Mouse (Mus musculus) CD4-positive, CD25-positive, alpha-beta regulatory T cell, adult 4 months (primary cell): Measurements from ENCODE around the gene Copz2. TPM values are rescaled to one million over a fixed set of nuclear protein-coding genes. Genes with fewer than 3 reads are reported as not detected.
"Not testable (repeated sequence)": the region's sequence is repeated elsewhere in the genome, so short reads cannot be mapped to it uniquely, and the experiment has no call there.

Source experiments
- ATAC-seq: one replicate; pipeline ENCODE4 v1.8.0; 2017
- polyA plus RNA-seq, 2 experiments: library from polyadenylated mRNA; unstranded; fragments of 100-300 nt; shearing (Covaris generic); gene quantifications; one replicate each; pipeline ENCODE4 v1.2.1; 2017

Gene Copz2
- polyA plus RNA-seq, 2 experiments from 2014 or later: not detected

GRCm38 (mm10) chr11:96829403-96829812 is 20.3 kb upstream of the Copz2 start:
- no peak for ATAC-seq

GRCm38 (mm10) chr11:96829813-96830538 is 19.7 kb upstream of the Copz2 start, which contains the start of gene Nfe2l1:
Gene Nfe2l1 (minus strand): TSS chr11:96829968.
- peak; percentile 97 for ATAC-seq

GRCm38 (mm10) chr11:96830539-96831216 is 19.0 kb upstream of the Copz2 start:
- no peak for ATAC-seq

DNA sequence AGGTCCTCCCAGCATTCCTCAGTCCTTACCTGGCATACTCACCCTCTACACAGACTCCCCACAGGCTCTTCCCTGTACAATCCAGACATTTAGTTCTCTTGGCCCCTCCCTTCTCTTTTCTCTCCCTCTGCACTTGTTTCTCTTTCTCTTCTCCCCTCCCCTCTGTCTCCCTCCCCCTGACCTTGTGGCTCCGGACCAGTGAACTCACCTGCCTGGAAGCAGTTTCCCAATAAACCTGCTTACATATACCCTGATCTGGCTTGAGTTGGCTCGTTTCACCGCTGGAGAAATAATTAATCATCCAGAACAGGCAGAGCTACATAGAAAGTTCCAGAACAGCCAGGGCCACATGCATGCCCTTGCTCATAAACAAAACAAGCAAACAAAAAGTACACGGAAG is 18.2 kb upstream of the Copz2 start:
- ATAC-seq: no peak

DNA sequence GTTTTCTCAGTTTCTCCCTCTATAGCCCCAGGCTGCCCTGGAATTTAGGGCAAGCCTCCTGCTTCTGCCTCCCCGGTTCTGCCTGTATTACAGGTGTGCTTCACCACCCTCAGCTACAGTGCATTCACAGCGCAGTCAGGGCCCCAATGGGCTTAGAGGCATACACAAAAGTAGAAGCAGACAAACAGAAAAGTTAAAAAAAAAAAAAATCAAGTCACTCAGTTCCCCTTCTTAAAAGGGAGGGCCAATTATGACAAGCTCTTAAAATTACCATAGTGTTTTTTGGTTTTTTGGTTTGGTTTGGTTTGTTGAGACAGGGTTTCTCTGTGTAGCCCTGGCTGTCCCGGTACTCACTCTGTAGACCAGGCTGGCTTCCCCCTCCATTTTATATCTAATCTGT is 17.1 kb upstream of the Copz2 start:
- ATAC-seq: no peak

GRCm38 (mm10) chr11:96832973-96833372 is 16.7 kb upstream of the Copz2 start:
- ATAC-seq: no peak

- no peak for ATAC-seq
These were observed 15.5 kb upstream of the Copz2 start for GRCm38 (mm10) chr11:96834127-96834526.

GRCm38 (mm10) chr11:96837298-96837697 is 12.4 kb upstream of the Copz2 start:
- ATAC-seq: no peak

GRCm38 (mm10) chr11:96838341-96838740 is 11.3 kb upstream of the Copz2 start:
- no peak for ATAC-seq

GRCm38 (mm10) chr11:96839428-96839827 is 10.2 kb upstream of the Copz2 start:
- ATAC-seq: no peak

DNA sequence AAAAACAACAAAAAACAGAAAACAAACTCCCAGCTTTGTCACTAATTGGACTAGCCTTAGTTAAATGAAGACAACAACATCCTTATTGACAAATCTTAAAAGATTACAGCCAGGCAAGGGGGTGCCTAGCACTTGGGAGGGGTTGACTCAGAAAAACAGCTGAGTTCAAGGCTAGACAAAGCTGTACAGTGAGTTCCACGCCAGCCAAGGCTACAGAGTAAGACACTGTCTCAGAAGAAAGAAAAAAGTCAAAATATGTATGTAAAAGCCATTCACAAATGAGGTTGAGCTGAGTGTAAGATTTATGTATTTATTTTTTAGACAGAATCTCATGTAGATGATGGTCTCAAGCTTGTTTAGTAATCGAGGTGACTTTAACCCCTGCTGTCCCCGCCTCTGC is 9.8 kb upstream of the Copz2 start:
- no peak for ATAC-seq

DNA sequence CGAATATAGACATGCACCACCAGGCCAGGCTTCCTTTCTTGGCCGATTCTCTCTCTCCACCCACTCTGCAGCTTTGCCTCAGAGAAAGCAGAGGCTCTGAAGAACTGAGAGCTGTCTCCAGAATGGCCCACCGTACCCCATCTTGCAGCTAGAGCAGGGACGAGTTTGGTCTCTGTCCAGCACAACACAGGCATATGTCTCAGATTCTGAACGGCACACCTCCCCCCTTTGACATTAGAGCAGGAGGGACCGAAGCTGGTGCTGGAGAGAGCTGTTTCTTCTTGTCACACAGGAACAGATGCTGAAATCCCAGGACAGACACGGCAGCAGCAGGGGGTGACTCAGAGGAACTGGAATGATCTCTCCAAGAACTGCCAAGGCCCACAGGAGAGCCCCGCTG is 9.4 kb upstream of the Copz2 start:
- ATAC-seq: no peak

DNA sequence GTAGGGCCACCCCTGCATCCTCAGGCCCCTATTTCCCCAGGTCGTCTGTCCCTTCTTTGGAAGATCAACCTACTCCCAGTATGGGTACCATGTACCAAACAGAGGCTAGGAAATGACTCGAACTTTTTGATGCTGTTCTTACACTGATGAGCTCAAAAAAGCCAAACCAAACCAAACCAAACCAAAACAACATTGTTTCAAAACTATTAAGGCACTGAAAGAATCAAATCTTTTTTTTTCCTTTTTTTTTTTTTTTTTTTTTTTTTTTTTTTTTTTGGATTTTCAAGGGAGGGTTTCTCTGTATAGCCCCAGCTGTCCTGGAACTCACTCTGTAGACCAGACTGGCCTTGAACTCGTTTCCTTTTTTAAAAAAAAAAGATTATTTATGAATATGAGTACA is 6.0 kb upstream of the Copz2 start:
- no peak for ATAC-seq

- no peak for ATAC-seq
These were observed 2.4 kb upstream of the Copz2 start for GRCm38 (mm10) chr11:96847240-96847639.

GRCm38 (mm10) chr11:96848694-96849093 is 976 bp upstream of the Copz2 start:
- no peak for ATAC-seq

DNA sequence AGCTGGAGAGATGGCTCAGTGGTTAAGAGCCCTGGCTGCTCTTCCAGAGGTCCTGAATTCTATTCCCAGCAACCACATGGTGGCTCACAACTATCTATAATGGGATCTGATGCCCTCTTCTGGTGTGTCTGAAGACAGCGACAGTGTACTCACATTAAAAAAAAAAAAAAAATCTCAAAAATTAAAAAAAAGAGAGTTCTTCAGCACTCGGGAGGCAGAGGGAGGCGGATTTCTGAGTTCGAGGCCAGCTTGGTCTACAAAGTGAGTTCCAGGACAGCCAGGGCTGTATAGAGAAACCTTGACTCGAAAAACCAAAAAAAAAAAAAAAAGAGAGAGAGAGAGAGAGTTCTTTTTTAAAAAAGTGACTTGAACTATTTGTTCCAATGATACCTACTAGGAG is 525 bp upstream of the Copz2 start:
- not testable (repeated sequence) for ATAC-seq

DNA sequence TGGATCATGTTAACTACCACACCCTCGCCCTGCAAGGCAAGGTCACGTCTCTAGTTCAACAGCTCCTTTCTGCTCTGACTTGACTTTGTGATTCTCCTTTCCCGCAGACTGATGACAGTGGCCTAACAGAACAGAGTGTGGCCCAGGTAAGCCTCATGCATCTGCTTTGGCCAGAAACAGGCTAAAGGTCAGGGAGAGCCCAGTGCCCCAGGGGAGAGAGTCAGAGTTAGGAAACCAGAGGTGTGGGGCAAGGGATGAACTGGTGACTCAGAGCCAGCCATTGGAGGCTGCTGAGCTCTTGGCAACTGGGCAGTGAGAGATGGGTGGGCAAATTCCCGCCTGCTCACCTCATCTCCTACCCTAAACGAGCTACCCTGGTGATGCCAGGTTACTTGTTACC is 7.8 kb downstream of the Copz2 start:
- ATAC-seq: no peak

DNA sequence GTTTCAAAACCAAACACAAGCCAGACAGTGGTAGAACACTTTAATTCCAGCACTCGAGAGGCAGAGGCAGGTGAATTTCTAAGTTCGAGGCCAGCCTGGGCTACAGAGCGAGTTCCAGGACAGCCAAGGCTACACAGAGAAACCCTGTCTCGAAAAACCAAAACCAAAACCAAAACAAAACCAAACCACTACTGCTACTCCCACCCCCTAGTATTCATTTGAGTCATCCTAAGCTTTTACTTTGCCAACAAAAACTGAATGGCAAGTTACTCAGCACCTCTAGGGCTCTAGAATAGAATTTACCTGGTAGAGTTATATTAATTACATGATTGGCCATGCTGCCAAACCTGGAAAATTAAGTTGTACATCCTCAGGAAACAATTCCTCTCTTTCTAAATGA is 10.0 kb downstream of the Copz2 start:
- no peak for ATAC-seq

GRCm38 (mm10) chr11:96860564-96860963 is 10.9 kb downstream of the Copz2 start:
- ATAC-seq: no peak

- no peak for ATAC-seq
These were observed 11.8 kb downstream of the Copz2 start for GRCm38 (mm10) chr11:96861446-96861845.

- ATAC-seq: peak; percentile 96
These were observed 12.2 kb downstream of the Copz2 start for GRCm38 (mm10) chr11:96861878-96862289.

GRCm38 (mm10) chr11:96862534-96862933 is 12.9 kb downstream of the Copz2 start:
- ATAC-seq: no peak

- ATAC-seq: no peak
These were observed 13.7 kb downstream of the Copz2 start for GRCm38 (mm10) chr11:96863206-96863995.
